Mouse (Mus musculus): ENCODE measurements around the gene Tet2. TPM values are rescaled to one million over a fixed set of nuclear protein-coding genes. Genes with fewer than 3 reads are reported as not detected.

Gene Tet2
- polyA plus RNA-seq, 1 experiment: 2.9 TPM

DNA sequence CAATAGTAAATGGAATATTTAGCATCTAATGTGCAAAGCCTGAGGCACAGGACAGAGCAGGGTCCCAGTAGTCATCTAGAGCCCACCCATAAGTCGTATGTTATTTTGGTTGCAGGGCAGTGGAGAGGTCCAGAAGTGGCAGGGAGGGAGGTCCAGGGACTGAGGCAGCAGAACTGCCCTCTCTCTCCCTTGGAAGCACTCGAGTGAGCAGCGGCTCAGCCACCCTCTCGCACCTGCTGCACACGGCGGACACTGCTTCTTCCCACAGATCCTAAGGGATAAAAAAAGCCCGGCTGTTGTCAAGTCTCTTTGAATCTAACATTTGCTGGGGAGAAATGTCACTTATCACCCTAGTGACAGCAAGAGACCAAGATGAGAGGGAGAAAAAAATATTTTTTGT is 22.6 kb downstream of the Tet2 start:
- Histone ChIP-seq H3ac (ENCODE audit: control insufficient read depth, insufficient read length) (no peak overlapping the region), H3K36me3 (ENCODE audit: control insufficient read depth, insufficient read depth) (no peaks in the 10 kb centered on the region), H3K4me2 (ENCODE audit: low read depth) (peak overlapping the region; percentile 5), H3K79me2 (ENCODE audit: control insufficient read depth, insufficient read depth) (peaks cover 16% of the 10 kb centered on the region), H3K4me3 (no peak overlapping the region), H3K27me3 (ENCODE audit: control insufficient read depth, insufficient read depth, insufficient read length) (no peaks in the 10 kb centered on the region)
- TF ChIP-seq MYOG (IDR thresholded peaks at IDR 0.05; ENCODE audit: control insufficient read depth in 1 of 3, insufficient read depth in 1 of 3, insufficient read length in 2 of 3, low read depth in 2 of 3) (peak; percentile 18 to 77 (median 57)), MYOD1 (IDR thresholded peaks at IDR 0.05; ENCODE audit: control insufficient read depth in 1 of 3, insufficient read length in 2 of 3, low read depth in 2 of 3) (peak in 2 of 3 experiments; percentile 61 to 82), TCF12 (IDR thresholded peaks at IDR 0.05; ENCODE audit: insufficient read depth, poor library complexity, severe bottlenecking) (peak; percentile 15), POLR2AphosphoS2 (IDR thresholded peaks at IDR 0.05; ENCODE audit: insufficient read length, low read depth) (no peak), E2F4 (IDR thresholded peaks at IDR 0.05; ENCODE audit: insufficient read depth) (no peak), SRF (IDR thresholded peaks at IDR 0.05; ENCODE audit: control insufficient read depth, insufficient read length, low read depth) (no peak)

DNA sequence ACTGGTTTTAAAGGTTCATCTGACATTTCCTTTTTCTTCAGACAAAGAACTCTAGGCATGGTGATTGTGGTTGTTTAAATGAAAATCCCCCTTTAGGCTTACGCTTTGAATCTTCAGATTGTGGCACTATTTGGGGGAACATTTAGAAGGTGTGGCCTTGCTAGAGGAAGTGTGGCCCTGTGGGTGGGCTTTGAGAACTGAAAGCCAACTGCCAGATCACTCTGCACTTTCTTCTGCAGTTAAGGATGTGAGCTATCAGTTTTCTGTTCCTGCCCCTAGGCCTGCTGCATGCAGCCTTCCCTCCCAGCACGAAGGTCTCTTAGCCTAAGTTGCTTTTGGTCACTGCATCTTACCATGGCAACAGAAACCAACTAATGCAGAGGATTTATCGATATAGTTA is 26.1 kb downstream of the Tet2 start:
- Histone ChIP-seq H3ac (ENCODE audit: control insufficient read depth, insufficient read length) (no peak overlapping the region), H3K4me3 (no peak overlapping the region)
- TF ChIP-seq USF1 (IDR thresholded peaks at IDR 0.05; ENCODE audit: low read depth) (no peak), POLR2AphosphoS2 (IDR thresholded peaks at IDR 0.05; ENCODE audit: insufficient read length, low read depth) (no peak), TCF12 (IDR thresholded peaks at IDR 0.05; ENCODE audit: insufficient read depth, poor library complexity, severe bottlenecking) (no peak), E2F4 (IDR thresholded peaks at IDR 0.05; ENCODE audit: insufficient read depth) (no peak), REST (IDR thresholded peaks at IDR 0.05; ENCODE audit: insufficient read depth, insufficient read length) (no peak), TCF3 (IDR thresholded peaks at IDR 0.05; ENCODE audit: insufficient read length, low read depth) (no peak), MYOD1 (IDR thresholded peaks at IDR 0.05; ENCODE audit: control insufficient read depth in 1 of 3, insufficient read length in 2 of 3, low read depth in 2 of 3) (no peak), MAX (IDR thresholded peaks at IDR 0.05; ENCODE audit: low read depth) (no peak), CEBPB (IDR thresholded peaks at IDR 0.05; ENCODE audit: insufficient read depth, poor library complexity, severe bottlenecking) (no peak), SRF (IDR thresholded peaks at IDR 0.05; ENCODE audit: control insufficient read depth, insufficient read length, low read depth) (no peak), MYOG (IDR thresholded peaks at IDR 0.05; ENCODE audit: control insufficient read depth in 1 of 3, insufficient read depth in 1 of 3, insufficient read length in 2 of 3, low read depth in 2 of 3) (no peak), POLR2A (IDR thresholded peaks at IDR 0.05; ENCODE audit: insufficient read length, low read depth) (no peak)

DNA sequence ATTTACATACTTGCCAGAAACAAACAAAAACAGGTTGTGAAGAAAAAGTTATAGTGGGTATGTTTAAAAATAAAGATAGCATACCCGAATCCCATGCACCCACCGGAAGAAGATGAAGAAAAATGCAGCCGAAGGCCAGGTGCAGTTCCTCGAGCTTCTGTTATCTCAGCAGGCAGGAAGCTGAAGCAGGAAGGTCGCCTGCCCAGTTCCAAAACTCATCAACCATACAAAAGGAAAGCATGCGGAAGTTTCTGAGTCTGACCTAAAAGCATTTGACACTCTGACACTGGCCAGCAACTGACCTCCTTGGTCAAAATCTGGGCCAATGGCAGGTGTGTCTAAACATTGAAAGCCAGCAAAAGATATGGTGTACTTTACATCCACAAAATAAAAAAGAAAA is 26.8 kb downstream of the Tet2 start:
- H3K27me3 ChIP-seq (ENCODE audit: control insufficient read depth, insufficient read depth, insufficient read length): no peaks in the 10 kb centered on the region

More for the DNA sequence above, 26.1 kb downstream of the Tet2 start:
- Histone ChIP-seq H3K27me3 (ENCODE audit: control insufficient read depth, insufficient read depth, insufficient read length) (no peaks in the 10 kb centered on the region), H3K36me3 (ENCODE audit: control insufficient read depth, insufficient read depth) (no peaks in the 10 kb centered on the region), H3K79me2 (ENCODE audit: control insufficient read depth, insufficient read depth) (peaks cover 16% of the 10 kb centered on the region), H3K4me2 (ENCODE audit: low read depth) (no peak overlapping the region)

DNA sequence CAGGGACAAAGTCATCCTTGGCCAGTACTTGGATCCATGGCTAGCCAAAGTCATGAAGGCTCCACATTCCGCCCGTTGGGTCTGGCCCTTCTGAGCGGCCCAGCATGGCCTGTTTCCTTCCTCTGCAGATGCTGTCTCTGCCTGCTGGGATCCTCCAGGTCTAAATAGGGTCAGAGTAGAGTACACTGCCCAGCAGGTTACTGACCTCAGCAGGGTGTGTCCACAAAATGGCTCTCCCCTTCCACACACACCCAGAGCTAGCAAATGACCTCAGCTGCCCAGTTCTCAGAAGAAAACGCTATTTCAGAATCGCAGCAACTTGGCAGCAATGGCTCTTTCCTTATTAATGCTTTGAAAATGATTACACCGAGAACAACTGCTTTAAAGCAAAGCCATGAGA is 27.5 kb downstream of the Tet2 start:
- H3K4me3 ChIP-seq: no peak overlapping the region
- TF ChIP-seq CEBPB (IDR thresholded peaks at IDR 0.05; ENCODE audit: insufficient read depth, poor library complexity, severe bottlenecking) (no peak), MAX (IDR thresholded peaks at IDR 0.05; ENCODE audit: low read depth) (no peak), POLR2AphosphoS2 (IDR thresholded peaks at IDR 0.05; ENCODE audit: insufficient read length, low read depth) (no peak), TCF3 (IDR thresholded peaks at IDR 0.05; ENCODE audit: insufficient read length, low read depth) (no peak)

More for the DNA sequence above, 26.8 kb downstream of the Tet2 start:
- Histone ChIP-seq H3ac (ENCODE audit: control insufficient read depth, insufficient read length) (no peak overlapping the region), H3K4me3 (no peak overlapping the region), H3K36me3 (ENCODE audit: control insufficient read depth, insufficient read depth) (no peaks in the 10 kb centered on the region), H3K4me2 (ENCODE audit: low read depth) (no peak overlapping the region), H3K79me2 (ENCODE audit: control insufficient read depth, insufficient read depth) (peaks cover 11% of the 10 kb centered on the region)
- TF ChIP-seq POLR2A (IDR thresholded peaks at IDR 0.05; ENCODE audit: insufficient read length, low read depth) (no peak), POLR2AphosphoS2 (IDR thresholded peaks at IDR 0.05; ENCODE audit: insufficient read length, low read depth) (no peak), SRF (IDR thresholded peaks at IDR 0.05; ENCODE audit: control insufficient read depth, insufficient read length, low read depth) (no peak), E2F4 (IDR thresholded peaks at IDR 0.05; ENCODE audit: insufficient read depth) (no peak), MYOD1 (IDR thresholded peaks at IDR 0.05; ENCODE audit: control insufficient read depth in 1 of 3, insufficient read length in 2 of 3, low read depth in 2 of 3) (no peak), MYOG (IDR thresholded peaks at IDR 0.05; ENCODE audit: control insufficient read depth in 1 of 3, insufficient read depth in 1 of 3, insufficient read length in 2 of 3, low read depth in 2 of 3) (no peak), TCF12 (IDR thresholded peaks at IDR 0.05; ENCODE audit: insufficient read depth, poor library complexity, severe bottlenecking) (no peak), TCF3 (IDR thresholded peaks at IDR 0.05; ENCODE audit: insufficient read length, low read depth) (no peak), USF1 (IDR thresholded peaks at IDR 0.05; ENCODE audit: low read depth) (no peak), CEBPB (IDR thresholded peaks at IDR 0.05; ENCODE audit: insufficient read depth, poor library complexity, severe bottlenecking) (no peak), MAX (IDR thresholded peaks at IDR 0.05; ENCODE audit: low read depth) (no peak), REST (IDR thresholded peaks at IDR 0.05; ENCODE audit: insufficient read depth, insufficient read length) (no peak)

DNA sequence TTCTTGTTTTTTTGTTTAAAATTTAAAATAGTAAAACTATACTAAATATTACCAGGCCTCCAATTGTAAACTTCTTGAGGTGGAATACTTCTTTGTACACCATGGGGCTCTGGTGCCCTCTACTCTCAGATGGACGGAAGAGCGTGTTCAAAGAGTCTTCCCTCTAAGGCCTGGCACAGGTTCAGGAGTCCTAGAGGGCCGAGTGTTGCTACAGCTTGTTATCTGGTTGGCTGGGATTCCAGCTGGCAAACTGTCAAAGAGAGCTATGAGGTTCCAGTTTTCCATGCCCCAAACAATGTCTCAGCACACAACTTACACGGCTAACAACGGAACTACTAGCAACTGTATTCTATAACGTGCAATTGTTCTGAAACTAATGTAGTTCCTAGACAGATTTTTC is 28.8 kb downstream of the Tet2 start:
- no peaks in the 10 kb centered on the region for H3K27me3 ChIP-seq (ENCODE audit: control insufficient read depth, insufficient read depth, insufficient read length)
- no peak overlapping the region for H3ac ChIP-seq (ENCODE audit: control insufficient read depth, insufficient read length)
- peaks cover 4% of the 10 kb centered on the region for H3K36me3 ChIP-seq (ENCODE audit: control insufficient read depth, insufficient read depth)
- no peak overlapping the region for H3K4me2 ChIP-seq (ENCODE audit: low read depth)
- H3K79me2 ChIP-seq (ENCODE audit: control insufficient read depth, insufficient read depth): peaks cover 6% of the 10 kb centered on the region
- H3K4me3 ChIP-seq: no peak overlapping the region
- no peak for TF ChIP-seq CEBPB (IDR thresholded peaks at IDR 0.05; ENCODE audit: insufficient read depth, poor library complexity, severe bottlenecking)
- TF ChIP-seq POLR2A (IDR thresholded peaks at IDR 0.05; ENCODE audit: insufficient read length, low read depth): no peak
- TF ChIP-seq POLR2AphosphoS2 (IDR thresholded peaks at IDR 0.05; ENCODE audit: insufficient read length, low read depth): no peak
- TF ChIP-seq SRF (IDR thresholded peaks at IDR 0.05; ENCODE audit: control insufficient read depth, insufficient read length, low read depth): no peak
- TF ChIP-seq E2F4 (IDR thresholded peaks at IDR 0.05; ENCODE audit: insufficient read depth): no peak
- no peak for TF ChIP-seq TCF3 (IDR thresholded peaks at IDR 0.05; ENCODE audit: insufficient read length, low read depth)
- TF ChIP-seq MAX (IDR thresholded peaks at IDR 0.05; ENCODE audit: low read depth): no peak
- no peak for TF ChIP-seq TCF12 (IDR thresholded peaks at IDR 0.05; ENCODE audit: insufficient read depth, poor library complexity, severe bottlenecking)
- no peak for TF ChIP-seq USF1 (IDR thresholded peaks at IDR 0.05; ENCODE audit: low read depth)
- TF ChIP-seq MYOD1 (IDR thresholded peaks at IDR 0.05; ENCODE audit: control insufficient read depth in 1 of 3, insufficient read length in 2 of 3, low read depth in 2 of 3): no peak
- TF ChIP-seq MYOG (IDR thresholded peaks at IDR 0.05; ENCODE audit: control insufficient read depth in 1 of 3, insufficient read depth in 1 of 3, insufficient read length in 2 of 3, low read depth in 2 of 3): no peak
- no peak for TF ChIP-seq REST (IDR thresholded peaks at IDR 0.05; ENCODE audit: insufficient read depth, insufficient read length)

More for the DNA sequence above, 27.5 kb downstream of the Tet2 start:
- H3ac ChIP-seq (ENCODE audit: control insufficient read depth, insufficient read length): no peak overlapping the region
- H3K36me3 ChIP-seq (ENCODE audit: control insufficient read depth, insufficient read depth): peaks cover 4% of the 10 kb centered on the region
- no peaks in the 10 kb centered on the region for H3K27me3 ChIP-seq (ENCODE audit: control insufficient read depth, insufficient read depth, insufficient read length)
- peaks cover 11% of the 10 kb centered on the region for H3K79me2 ChIP-seq (ENCODE audit: control insufficient read depth, insufficient read depth)
- H3K4me2 ChIP-seq (ENCODE audit: low read depth): no peak overlapping the region
